In genomic region chr3:124156255-124156654, GRCm38 (mm10) we compare ENCODE assay signal across 23 mouse cellular contexts.
DNase-seq lines count a peak whose midpoint lies in the region; ATAC-seq lines count a peak whose summit lies in the region.
"Had no signal": no experiment of that assay in that cellular context is flagged by ENCODE, and none has a peak within 500 bp of the region (broad histone marks: within the 10 kb centered on the region; RNA-seq: fewer than 3 reads in every experiment).

No protein-coding gene starts in this region.

- ATAC-seq in forebrain, embryonic 11.5 days (replicated peaks; ENCODE audit: low FRiP score): 0 out of 2 replicates have a peak, but pooled peaks have one; percentile 60
- peak; percentile 38; the same call in 1 of the 2 replicates for ATAC-seq in midbrain, embryonic 12.5 days (ENCODE audit: low FRiP score, low read depth)
- ATAC-seq in midbrain, embryonic 13.5 days: no peak
- ATAC-seq: intestine, embryonic 15.5 days; liver, postnatal 0 days; lung, postnatal 0 days had no signal

- H3K4me1 ChIP-seq in forebrain, embryonic 11.5 days (replicated peaks; ENCODE audit: control insufficient read depth, insufficient read depth, low read length): no peaks in the 10 kb centered on the region
- no peaks in the 10 kb centered on the region for H3K4me1 ChIP-seq in forebrain, embryonic 10.5 days
- H3K4me1 ChIP-seq in midbrain, embryonic 12.5 days: no peaks in the 10 kb centered on the region
- 0 out of 2 replicates have a peak, but pooled peaks cover 2% of the 10 kb centered on the region for H3K4me1 ChIP-seq in midbrain, embryonic 13.5 days (replicated peaks)
- H3K4me1 ChIP-seq: intestine, embryonic 15.5 days; limb, embryonic 12.5 days had no signal

- H3K4me2 ChIP-seq in forebrain, embryonic 11.5 days (ENCODE audit: low read depth, low read length, severe bottlenecking): no peak overlapping the region
- H3K4me2 ChIP-seq in midbrain, embryonic 12.5 days (replicated peaks): no peak overlapping the region
- H3K4me2 ChIP-seq in midbrain, embryonic 13.5 days (replicated peaks): no peak overlapping the region
- H3K4me2 ChIP-seq: hindbrain, embryonic 14.5 days; intestine, embryonic 15.5 days; limb, embryonic 12.5 days; liver, embryonic 11.5 days had no signal

- no peak overlapping the region for H3K27ac ChIP-seq in forebrain, embryonic 11.5 days (ENCODE audit: low read depth, low read length)
- H3K27ac ChIP-seq in forebrain, embryonic 10.5 days: no peak overlapping the region
- no peak overlapping the region for H3K27ac ChIP-seq in midbrain, embryonic 12.5 days (replicated peaks)
- H3K27ac ChIP-seq in midbrain, embryonic 13.5 days: no peak overlapping the region
- H3K27ac ChIP-seq: hindbrain, embryonic 14.5 days; intestine, embryonic 15.5 days; layer of hippocampus, adult 2 months; limb, embryonic 12.5 days had no signal

- 86% methylated on average over 2 of the region's 2 CpGs for WGBS in forebrain, embryonic 11.5 days
- 89% methylated on average over 2 of the region's 2 CpGs for whole genome bisulfite sequencing in forebrain, embryonic 10.5 days
- WGBS in midbrain, embryonic 12.5 days: 53% methylated on average over 2 of the region's 2 CpGs
- 49% methylated on average over 2 of the region's 2 CpGs for WGBS in midbrain, embryonic 13.5 days

- H3K4me3 ChIP-seq in forebrain, embryonic 11.5 days (ENCODE audit: low read depth, low read length): no peak overlapping the region
- H3K4me3 ChIP-seq in forebrain, embryonic 10.5 days: no peak overlapping the region
- H3K4me3 ChIP-seq in midbrain, embryonic 12.5 days: no peak overlapping the region
- H3K4me3 ChIP-seq in midbrain, embryonic 13.5 days (replicated peaks): no peak overlapping the region
- H3K4me3 ChIP-seq: intestine, embryonic 15.5 days; layer of hippocampus, adult 2 months; limb, embryonic 12.5 days had no signal

- H3K36me3 ChIP-seq in forebrain, embryonic 11.5 days (ENCODE audit: control insufficient read depth, insufficient read depth, low read length): no peaks in the 10 kb centered on the region
- no peaks in the 10 kb centered on the region for H3K36me3 ChIP-seq in forebrain, embryonic 10.5 days (replicated peaks)
- no peaks in the 10 kb centered on the region for H3K36me3 ChIP-seq in midbrain, embryonic 12.5 days
- H3K36me3 ChIP-seq in midbrain, embryonic 13.5 days: no peaks in the 10 kb centered on the region
- H3K36me3 ChIP-seq: intestine, embryonic 15.5 days; limb, embryonic 12.5 days had no signal

- no peak for DNase-seq in forebrain, embryonic 11.5 days (ENCODE audit: low spot score)
- DNase-seq in forebrain, embryonic 10.5 days (ENCODE audit: extremely low spot score, low spot score): no peak
- peak; percentile 14 for DNase-seq in brain, embryonic 18.5 days (ENCODE audit: low read depth, low spot score)
- peak; percentile 25 for DNase-seq in mesoderm, embryonic 11.5 days (ENCODE audit: low read depth, low spot score)
- DNase-seq in heart, adult 11 months: no peak
- DNase-seq: adrenal gland, postnatal 25 days; cerebellum, adult 11-12 months; cerebellum, postnatal 36 days; gastrocnemius, postnatal 25 days; kidney, adult 9 months; kidney, postnatal 25 days; liver, postnatal 0 days; retina, postnatal 1 day; right cerebral cortex, postnatal 25 days; spleen, adult 18-20 months had no signal

- H3K27me3 ChIP-seq in forebrain, embryonic 11.5 days (ENCODE audit: control insufficient read depth, insufficient read depth, low read length): no peaks in the 10 kb centered on the region
- H3K27me3 ChIP-seq in forebrain, embryonic 10.5 days (ENCODE audit: poor library complexity, severe bottlenecking): no peaks in the 10 kb centered on the region
- H3K27me3 ChIP-seq in midbrain, embryonic 12.5 days: no peaks in the 10 kb centered on the region
- no peaks in the 10 kb centered on the region for H3K27me3 ChIP-seq in midbrain, embryonic 13.5 days
- H3K27me3 ChIP-seq: intestine, embryonic 15.5 days; limb, embryonic 12.5 days had no signal

- no peak overlapping the region for H3K9ac ChIP-seq in forebrain, embryonic 11.5 days (ENCODE audit: low read length)
- H3K9ac ChIP-seq in midbrain, embryonic 12.5 days (replicated peaks): no peak overlapping the region
- no peak overlapping the region for H3K9ac ChIP-seq in midbrain, embryonic 13.5 days (replicated peaks)
- H3K9ac ChIP-seq: hindbrain, embryonic 14.5 days; intestine, embryonic 15.5 days; limb, embryonic 12.5 days; liver, postnatal 0 days had no signal

- no peaks in the 10 kb centered on the region for H3K9me3 ChIP-seq in forebrain, embryonic 11.5 days (ENCODE audit: control insufficient read depth, low read length)
- H3K9me3 ChIP-seq in forebrain, embryonic 10.5 days: no peaks in the 10 kb centered on the region
- no peaks in the 10 kb centered on the region for H3K9me3 ChIP-seq in midbrain, embryonic 12.5 days
- no peaks in the 10 kb centered on the region for H3K9me3 ChIP-seq in midbrain, embryonic 13.5 days
- H3K9me3 ChIP-seq: intestine, embryonic 15.5 days; limb, embryonic 12.5 days had no signal

Comparison
In these comparisons a context has a peak if more than half of its experiments do, and no peak if none do; other contexts are left out.
1. DNase-seq: peak in brain, embryonic 18.5 days (single experiment) and mesoderm, embryonic 11.5 days (single experiment); none in forebrain, embryonic 11.5 days (single experiment), forebrain, embryonic 10.5 days (single experiment) and heart, adult 11 months (single experiment).